Mouse (Mus musculus) small intestine, adult 2 months (tissue): ENCODE results near the gene Tldc2. TPM values are rescaled to one million over a fixed set of nuclear protein-coding genes. Genes with fewer than 3 reads are reported as not detected.
A peak's percentile ranks its signal among the peaks of the same experiment; 100 is the strongest.

ENCODE experiments used
- H3K27ac ChIP-seq: fragments of 200-500 bp; 2 replicates; pipeline ENCODE4 v1.5.1; 2012; ENCODE audit warnings: low read depth, low read length, control low read depth, inconsistent platforms; ENCODE audit not compliant: insufficient read depth
- H3K27me3 ChIP-seq: fragments of 200-500 bp; 2 replicates; pipeline ENCODE4 v1.6.1; 2012; ENCODE audit warnings: mild to moderate bottlenecking, moderate library complexity, low read length, inconsistent platforms; ENCODE audit not compliant: control insufficient read depth, insufficient read depth
- H3K36me3 ChIP-seq: fragments of 200-500 bp; 2 replicates; pipeline ENCODE4 v1.6.1; 2012; ENCODE audit warnings: mild to moderate bottlenecking, low read length, control low read depth, inconsistent platforms; ENCODE audit not compliant: control insufficient read depth, insufficient read depth
- H3K4me1 ChIP-seq: fragments of 200-500 bp; 2 replicates; pipeline ENCODE4 v1.6.1; 2012; ENCODE audit warnings: low read length, inconsistent platforms, mixed read lengths; ENCODE audit not compliant: control insufficient read depth, insufficient read depth, insufficient read length
- H3K4me3 ChIP-seq: fragments of 200-500 bp; 2 replicates; pipeline ENCODE4 v1.5.1; 2012; ENCODE audit warnings: low read depth, mild to moderate bottlenecking, control low read depth, inconsistent platforms, low read length, moderate library complexity
- CTCF ChIP-seq: fragments of 200-500 bp; IDR thresholded peaks from 2 replicates; pipeline ENCODE4 v1.5.1; 2012; ENCODE audit warnings: low read depth, mild to moderate bottlenecking, control low read depth, inconsistent platforms, low read length, moderate library complexity, mixed read lengths; ENCODE audit not compliant: insufficient replicate concordance, insufficient read length; ENCODE audit errors: extremely low read depth
- POLR2A ChIP-seq: fragments of 200-500 bp; IDR thresholded peaks from 2 replicates; pipeline ENCODE4 v1.6.1; 2012; ENCODE audit warnings: low read depth, mild to moderate bottlenecking, control low read depth, inconsistent platforms, low read length, moderate library complexity
- WGBS: fragments of 180-500 bp; shearing (Covaris S2); methylation state at CpG from one replicate; pipeline ENCODE4 v1.1.7; 2018; 5-methylcytosine and 5-hydroxymethylcytosine counted together
- polyA plus RNA-seq: library from polyadenylated mRNA; depleted of rRNA; stranded (reverse); fragments of >200 nt; gene quantifications from 2 replicates; pipeline ENCODE4 v1.2.3, GENCODE M21; 2012

The Tldc2 gene
- polyA plus RNA-seq, 1 experiment = 12.4 TPM

DNA sequence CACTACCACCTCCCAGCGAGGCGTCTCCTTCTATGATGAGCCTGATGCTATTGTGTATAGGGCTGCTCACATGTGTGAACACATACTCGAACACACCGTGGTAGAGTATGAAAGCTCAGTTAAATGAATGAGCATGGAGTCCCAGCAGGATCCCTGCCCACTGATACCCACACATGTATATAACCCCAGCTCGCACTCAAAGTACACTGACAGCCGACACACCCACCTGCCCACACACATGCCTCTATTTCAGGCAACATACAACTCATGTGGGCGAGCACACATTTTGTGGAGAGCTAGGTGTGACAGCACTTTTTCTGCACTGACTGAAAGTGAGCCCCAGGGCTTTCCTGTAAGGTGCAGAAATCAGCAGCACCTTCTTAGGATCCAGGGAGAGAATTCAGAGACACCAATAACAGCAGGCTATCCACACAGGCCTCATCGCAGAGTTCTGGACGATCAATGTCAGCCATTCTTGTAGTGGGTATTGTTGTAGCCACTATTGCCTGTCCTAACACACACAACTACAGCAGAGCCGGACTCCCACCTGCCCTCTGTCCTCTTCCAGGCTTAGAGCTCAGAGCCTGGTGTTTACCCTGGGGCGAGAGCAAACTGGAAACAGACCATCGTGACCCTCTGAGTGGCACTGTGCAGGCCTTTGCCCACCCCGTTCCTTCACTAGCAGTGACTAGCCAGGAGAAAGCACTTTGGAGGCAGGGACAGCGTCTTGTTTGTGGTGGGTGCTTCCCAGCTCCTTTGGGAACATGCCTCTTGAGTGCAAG is 872 bp downstream of the Tldc2 start:
- TF ChIP-seq CTCF (no peak), POLR2A (no peak)

DNA sequence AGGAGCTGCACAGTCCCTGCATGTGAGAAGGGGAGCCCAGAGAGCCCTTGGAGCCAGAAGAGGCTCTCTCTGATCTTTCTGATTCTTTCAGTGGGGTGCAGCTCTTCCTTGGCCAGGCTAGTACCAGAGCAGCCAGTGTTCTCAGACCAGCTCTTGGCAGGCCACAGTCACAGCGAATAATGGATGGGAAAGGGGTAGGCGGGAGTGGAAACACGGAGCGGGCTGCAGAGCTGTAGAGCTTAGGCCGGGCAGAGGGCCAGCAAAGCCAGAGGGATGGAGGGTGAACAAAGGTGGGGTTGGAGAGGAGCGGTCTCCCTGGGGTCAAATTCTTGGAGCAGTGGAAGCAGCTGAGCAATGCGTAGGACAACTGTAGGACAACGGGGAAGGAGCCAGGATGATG is 5.2 kb downstream of the Tldc2 start:
- no peak overlapping the region for H3K4me3 ChIP-seq
- peaks cover 13% of the 10 kb centered on the region for H3K36me3 ChIP-seq
- no peak for TF ChIP-seq CTCF
- TF ChIP-seq POLR2A = no peak
- no peaks in the 10 kb centered on the region for H3K27me3 ChIP-seq
- H3K4me1 ChIP-seq = peaks cover 12% of the 10 kb centered on the region; the same call in 1 of the 2 replicates
- H3K27ac ChIP-seq = no peak overlapping the region
- WGBS = 57% methylated on average over 8 of the region's 8 CpGs

More for the DNA sequence above, 872 bp downstream of the Tldc2 start:
- Histone ChIP-seq H3K4me3 (peak overlapping the region; percentile 50; the same call in 1 of the 2 replicates), H3K4me1 (peaks cover 22% of the 10 kb centered on the region), H3K27me3 (no peaks in the 10 kb centered on the region), H3K36me3 (peaks cover 5% of the 10 kb centered on the region; the same call in 1 of the 2 replicates), H3K27ac (no peak overlapping the region)
- 81% methylated on average over 14 of the region's 14 CpGs for WGBS

- H3K4me3 ChIP-seq = no peak overlapping the region
- H3K4me1 ChIP-seq = no peaks in the 10 kb centered on the region
- no peak overlapping the region for H3K27ac ChIP-seq
- 65% methylated on average over 9 of the region's 9 CpGs for WGBS
- peaks cover 39% of the 10 kb centered on the region for H3K36me3 ChIP-seq
- no peaks in the 10 kb centered on the region for H3K27me3 ChIP-seq
- TF ChIP-seq CTCF (peak; percentile 90; the same call in 1 of the 2 replicates), POLR2A (no peak)
Observed at GRCm38 (mm10) chr2:157095005-157095755, 8.3 kb downstream of the Tldc2 start.

- Histone ChIP-seq H3K4me1 (no peaks in the 10 kb centered on the region), H3K4me3 (no peak overlapping the region), H3K27ac (no peak overlapping the region), H3K27me3 (no peaks in the 10 kb centered on the region), H3K36me3 (peaks cover 67% of the 10 kb centered on the region)
- TF ChIP-seq POLR2A (no peak), CTCF (no peak)
- WGBS = 86% methylated on average over 12 of the region's 12 CpGs
Observed at GRCm38 (mm10) chr2:157099532-157100318, 12.9 kb downstream of the Tldc2 start.

- Histone ChIP-seq H3K36me3 (peaks cover 72% of the 10 kb centered on the region), H3K27ac (no peak overlapping the region), H3K4me1 (no peaks in the 10 kb centered on the region), H3K27me3 (no peaks in the 10 kb centered on the region), H3K4me3 (no peak overlapping the region)
- 88% methylated on average over 12 of the region's 12 CpGs for WGBS
- TF ChIP-seq POLR2A = no peak
- TF ChIP-seq CTCF = no peak
Observed at GRCm38 (mm10) chr2:157100319-157100605, 13.4 kb downstream of the Tldc2 start.

DNA sequence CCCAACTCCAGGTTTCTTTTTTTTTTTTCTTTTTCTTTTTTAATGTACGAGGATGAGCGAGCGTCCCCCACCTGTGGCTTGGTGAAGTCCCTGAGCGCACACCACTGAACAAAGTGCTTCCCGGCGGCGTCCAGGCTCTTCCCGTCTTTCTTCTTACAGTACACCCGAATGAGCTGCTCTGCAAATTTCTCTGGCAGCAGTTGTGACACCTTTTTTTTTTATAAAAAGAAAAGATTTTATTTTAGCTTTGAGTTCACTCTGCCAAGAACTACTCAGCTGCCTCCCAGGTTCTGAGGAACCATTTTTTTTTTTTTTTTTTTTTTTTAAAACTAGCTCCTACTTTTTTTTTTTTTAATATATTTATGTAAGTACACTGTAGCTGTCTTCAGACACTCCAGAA is 14.8 kb downstream of the Tldc2 start:
- TF ChIP-seq CTCF = no peak
- TF ChIP-seq POLR2A = no peak
- WGBS = 97% methylated on average over 9 of the region's 9 CpGs
- no peaks in the 10 kb centered on the region for H3K27me3 ChIP-seq
- H3K4me3 ChIP-seq = no peak overlapping the region
- H3K36me3 ChIP-seq = peaks cover 79% of the 10 kb centered on the region
- H3K4me1 ChIP-seq = no peaks in the 10 kb centered on the region
- H3K27ac ChIP-seq = no peak overlapping the region
